Mouse (Mus musculus) thymus, postnatal 0 days (tissue): Measurements from ENCODE around the gene Arg1. TPM values are rescaled to one million over a fixed set of nuclear protein-coding genes. Genes with fewer than 3 reads are reported as not detected.

Experiments used
- DNase-seq: peaks from one replicate; pipeline ENCODE4 v3.0.0-alpha.2; 2015; ENCODE audit warnings: low spot score
- polyA plus RNA-seq: library from polyadenylated mRNA; unstranded; fragments of >200 nt; fragmentation: Nextera tagmentation; extraction: Ambion mirVana; gene quantifications from 2 replicates; pipeline ENCODE4 v1.2.1, GENCODE M21; 2015

Arg1 gene
- 3.4 and 9.2 TPM in 2 replicates for polyA plus RNA-seq

GRCm38 (mm10) chr10:24926962-24927720 is at the start of gene Arg1:
Arg1 (minus strand) TSS chr10:24927484.
- no peak for DNase-seq

DNA sequence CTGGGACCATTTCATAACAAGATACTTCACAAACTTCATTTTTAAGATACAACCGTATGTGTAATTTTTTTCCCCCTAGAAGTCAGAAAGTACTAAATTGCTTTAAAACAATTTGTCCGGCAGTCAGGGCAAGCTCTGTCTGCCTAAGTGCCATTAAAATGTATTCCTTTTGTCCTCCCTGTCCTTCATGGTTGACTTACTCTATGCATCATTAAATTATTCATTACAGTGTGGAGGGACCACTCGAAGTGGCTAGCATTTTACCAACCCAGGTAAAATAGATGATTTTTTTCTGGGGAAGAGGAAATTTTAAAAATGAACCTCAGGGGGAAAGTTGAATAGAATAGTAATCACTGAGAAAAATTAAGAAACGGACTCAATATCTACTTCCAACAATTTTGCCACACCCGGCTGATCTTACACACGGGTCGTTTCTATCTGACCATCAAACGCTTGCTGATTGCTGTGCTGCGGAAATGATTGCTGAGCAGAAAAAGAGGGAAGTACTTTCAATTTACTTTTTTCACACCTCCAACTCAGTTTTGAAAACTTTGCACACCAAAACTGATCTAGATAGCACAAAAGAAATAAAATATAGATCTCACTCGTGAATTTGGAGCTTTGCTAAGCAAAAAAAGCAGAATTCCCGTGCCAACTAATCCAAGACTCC is 46.7 kb upstream of the Arg1 start:
- DNase-seq: no peak

DNA sequence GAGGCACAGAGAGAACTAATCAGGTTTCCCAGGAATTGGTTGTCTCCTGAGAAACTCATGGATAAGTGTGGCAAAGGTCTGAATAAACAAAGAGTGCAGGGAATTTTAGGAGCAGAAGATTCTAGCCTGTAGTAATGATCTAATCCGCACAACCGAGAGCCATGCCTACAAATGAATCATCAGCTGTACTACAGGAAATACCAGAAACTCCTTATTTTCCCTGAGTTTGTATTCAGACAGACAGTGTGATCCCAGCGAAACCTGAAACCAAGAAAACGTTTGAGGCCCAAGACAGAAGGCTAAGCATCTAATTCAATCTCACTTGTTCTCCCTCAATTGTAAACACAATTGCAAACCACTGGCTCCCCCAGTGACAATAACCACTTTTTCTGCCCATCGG is 46.1 kb upstream of the Arg1 start:
- no peak for DNase-seq

DNA sequence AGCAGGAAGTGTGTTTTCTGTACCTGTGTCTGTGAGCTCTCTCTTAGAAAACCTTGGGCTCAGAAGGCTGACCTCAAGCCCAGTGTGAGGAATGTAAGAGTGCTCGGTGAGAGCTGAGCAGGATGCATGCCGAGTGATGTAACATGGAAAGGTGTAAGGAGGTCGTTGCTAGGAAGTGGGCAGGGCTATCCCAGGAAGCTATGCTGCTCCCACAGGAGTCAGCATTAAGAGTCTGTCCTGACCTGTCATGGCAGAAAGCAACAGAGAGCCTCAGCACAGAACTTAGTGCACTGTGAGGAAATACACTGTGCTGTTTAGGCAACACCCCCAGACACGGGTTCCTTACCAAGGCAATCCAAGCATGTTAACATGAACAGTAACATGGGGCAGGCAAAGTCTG is 45.6 kb upstream of the Arg1 start:
- no peak for DNase-seq

DNA sequence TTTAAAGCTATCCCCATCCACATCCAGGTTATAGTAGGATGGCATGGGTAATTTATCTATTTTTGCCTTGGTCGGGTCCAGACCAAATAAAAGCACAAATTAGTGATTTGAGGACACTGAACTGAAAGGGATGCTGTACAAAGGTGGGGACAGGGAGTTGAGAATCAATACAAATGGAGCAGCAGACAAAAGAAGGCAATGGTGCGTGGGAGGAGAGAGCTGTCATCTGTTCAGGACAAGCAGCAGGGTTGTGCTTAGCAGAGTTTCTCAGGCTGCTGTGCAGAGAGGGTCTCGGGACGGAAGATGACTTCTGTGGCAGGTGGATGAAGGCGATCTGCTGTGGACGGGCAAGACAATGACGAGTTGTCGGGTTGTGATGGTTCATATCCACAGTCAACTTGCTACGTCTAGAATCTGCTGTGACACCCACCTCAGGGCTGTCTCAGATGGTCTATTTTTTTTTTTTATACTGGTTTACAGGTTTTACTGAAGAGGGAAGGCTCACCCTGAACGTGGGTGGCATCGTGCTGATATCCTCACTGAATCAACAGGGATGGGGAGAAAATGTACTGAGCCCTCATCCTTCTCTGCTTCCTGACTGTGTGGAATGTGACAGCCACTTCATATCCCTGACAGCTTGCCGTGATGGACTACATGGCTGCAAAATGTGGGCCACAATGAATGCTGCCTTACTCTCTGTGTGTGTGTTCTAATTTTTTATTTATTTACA is 38.7 kb upstream of the Arg1 start:
- DNase-seq: no peak

DNA sequence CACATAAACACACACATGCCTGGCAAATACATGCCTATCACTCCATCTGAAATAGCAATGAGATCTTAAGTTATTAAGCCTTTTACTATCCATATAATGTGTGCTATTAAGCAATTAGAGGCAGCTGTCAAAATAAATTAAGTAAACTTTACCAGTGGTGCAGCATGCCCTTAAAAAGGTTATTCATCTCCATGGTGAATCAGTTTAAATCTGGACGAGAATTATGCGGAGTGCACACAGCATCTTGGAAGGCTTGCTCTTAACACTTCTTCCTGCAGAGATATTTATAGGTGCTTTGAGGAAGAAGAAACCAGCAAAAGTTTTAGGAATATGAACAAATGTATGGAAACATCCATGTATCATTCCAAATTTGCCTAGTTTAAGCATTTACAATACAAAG is 34.6 kb upstream of the Arg1 start:
- DNase-seq: no peak

GRCm38 (mm10) chr10:24961112-24961511 is 33.8 kb upstream of the Arg1 start:
- peak; percentile 63 for DNase-seq

DNA sequence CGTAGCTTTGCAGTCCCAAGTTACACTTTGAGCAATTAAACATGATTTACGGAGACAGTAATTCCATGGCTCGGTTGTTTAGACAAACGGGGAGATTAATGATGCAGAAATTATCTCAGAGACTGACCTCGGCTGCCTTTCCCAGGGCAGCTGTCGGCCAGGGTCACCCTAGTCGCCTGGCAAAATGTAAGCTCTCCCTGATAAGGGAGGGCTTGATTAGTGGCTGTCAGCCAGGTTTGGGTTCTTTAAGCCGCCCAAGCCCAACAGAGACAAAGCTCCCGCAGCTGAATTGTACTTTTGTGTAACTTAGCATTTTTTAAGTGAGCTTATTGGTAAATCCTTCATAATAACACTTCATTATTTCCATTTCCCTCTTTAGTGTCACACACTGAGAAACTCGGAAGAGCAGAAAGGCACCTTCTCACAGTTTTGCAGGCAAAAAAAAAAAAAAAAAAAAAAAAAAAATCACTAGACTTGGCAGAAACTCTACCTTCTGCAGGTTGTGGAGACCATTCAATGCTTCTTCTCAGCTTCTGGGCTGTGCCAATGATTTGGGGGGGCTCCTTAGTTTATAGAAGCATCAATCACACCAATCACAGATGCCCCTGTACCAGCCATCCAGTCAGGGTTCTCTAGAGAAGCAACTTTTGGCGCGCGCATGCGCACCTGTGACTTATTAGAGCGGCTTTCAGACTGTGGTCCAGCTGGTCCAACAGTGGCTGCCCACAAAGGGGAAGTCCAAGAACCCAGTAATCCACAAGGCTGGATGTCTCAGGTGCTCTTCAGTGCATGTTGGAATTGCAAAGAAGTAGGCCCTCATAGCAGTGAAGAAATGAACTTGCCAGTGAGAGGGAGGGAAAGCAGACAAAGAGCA is 32.0 kb upstream of the Arg1 start:
- no peak for DNase-seq

- no peak for DNase-seq
Observed at GRCm38 (mm10) chr10:24958280-24959042, 31.2 kb upstream of the Arg1 start.

GRCm38 (mm10) chr10:24953876-24954275 is 26.6 kb upstream of the Arg1 start:
- peak; percentile 6 for DNase-seq

DNA sequence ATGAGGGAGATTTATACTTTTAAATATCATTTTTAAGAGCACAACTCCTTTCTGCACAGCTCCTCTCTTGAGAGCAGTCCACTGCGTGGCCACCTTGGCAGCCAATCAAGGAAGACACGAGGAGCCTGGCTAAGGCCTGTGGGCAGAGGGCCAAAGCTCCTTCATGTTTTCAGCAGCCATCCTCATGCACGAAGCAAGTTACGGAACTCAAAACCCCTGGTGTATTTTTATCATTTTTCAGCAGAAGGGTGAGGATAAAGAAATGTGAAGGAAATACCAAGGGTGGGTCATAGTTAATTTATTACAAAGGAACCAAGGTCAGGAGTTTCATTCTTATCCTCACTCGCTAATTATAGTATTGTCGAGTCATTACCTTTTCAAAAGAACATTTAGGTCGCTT is 25.3 kb upstream of the Arg1 start:
- DNase-seq: no peak

DNA sequence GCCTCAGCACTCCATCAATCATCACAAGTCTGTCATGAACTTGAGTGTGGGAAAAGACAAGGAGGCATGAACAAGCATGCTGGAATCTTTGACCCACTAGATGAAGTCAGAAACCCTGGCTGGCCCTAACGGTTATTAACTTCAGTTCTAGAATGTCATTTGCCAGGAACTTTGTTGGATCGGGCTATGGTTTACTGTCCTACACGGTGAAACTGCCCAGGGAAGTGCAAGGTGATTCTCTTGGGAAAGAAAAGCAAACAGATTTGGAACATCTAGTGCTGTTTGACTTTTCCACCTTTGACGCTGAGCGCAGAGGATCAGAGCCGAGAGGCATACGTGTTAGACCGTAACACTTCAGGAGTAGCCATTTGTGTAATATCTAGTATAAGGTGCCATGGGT is 24.3 kb upstream of the Arg1 start:
- no peak for DNase-seq

DNA sequence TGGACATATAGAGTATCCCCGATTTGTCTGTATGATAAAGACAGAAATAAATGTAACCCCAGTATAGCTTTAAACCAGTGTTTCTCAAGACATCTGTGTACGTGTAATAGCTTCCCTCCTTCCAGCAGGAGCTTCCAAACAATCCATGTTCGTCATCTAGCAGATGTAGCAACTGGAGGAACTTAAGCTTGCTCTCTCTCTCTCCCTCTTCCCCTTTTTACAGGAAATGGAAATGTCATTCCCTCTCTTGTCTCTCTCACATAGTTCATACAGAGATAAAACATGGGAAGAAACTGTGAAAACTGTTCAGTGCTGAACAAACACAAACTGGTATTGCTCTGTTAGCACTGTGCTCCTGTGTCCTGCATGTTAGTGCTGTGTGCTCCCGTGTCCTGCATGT is 22.9 kb upstream of the Arg1 start:
- no peak for DNase-seq

GRCm38 (mm10) chr10:24948278-24948677 is 21.0 kb upstream of the Arg1 start:
- DNase-seq: no peak

- DNase-seq: no peak
Observed at GRCm38 (mm10) chr10:24947871-24948270, 20.6 kb upstream of the Arg1 start.

DNA sequence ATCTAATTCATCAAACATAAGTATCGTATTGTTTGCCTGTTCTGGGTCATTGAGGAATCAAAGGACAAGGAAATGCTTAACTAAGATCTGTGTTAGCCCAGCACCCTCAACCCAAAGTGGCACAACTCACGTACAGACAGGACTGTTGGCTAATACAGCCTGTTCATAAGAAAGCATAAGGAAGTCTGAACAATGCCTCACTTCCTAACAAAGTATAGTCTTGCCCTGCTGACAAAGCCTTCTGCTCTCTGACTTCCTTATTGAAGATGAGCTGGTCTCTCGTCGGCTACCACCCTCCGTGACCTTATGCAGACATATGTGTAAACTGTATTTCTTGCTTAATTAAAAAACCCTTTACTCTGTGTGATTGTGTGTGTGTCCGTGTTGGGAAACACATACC is 2.9 kb upstream of the Arg1 start:
- no peak for DNase-seq

DNA sequence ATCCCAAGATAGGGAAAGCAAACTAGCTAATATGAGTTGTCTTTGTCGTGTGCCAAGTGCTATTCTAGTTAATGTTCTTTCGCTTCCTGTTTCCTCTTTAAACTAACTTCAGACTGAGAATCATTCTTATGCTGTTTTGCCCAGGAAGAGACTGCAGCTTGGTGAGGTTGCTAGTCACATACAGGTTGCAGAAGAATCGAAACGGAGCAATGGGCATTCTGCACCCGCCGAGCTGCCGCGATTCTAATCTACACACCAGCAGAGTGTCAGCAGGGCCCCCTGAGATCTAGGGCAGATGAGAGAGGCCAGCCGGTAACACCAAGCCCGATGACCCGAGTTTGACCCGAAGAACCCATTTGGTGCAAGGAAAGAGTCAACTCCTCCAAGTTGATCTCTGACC is 788 bp upstream of the Arg1 start:
- peak; percentile 4 for DNase-seq

DNA sequence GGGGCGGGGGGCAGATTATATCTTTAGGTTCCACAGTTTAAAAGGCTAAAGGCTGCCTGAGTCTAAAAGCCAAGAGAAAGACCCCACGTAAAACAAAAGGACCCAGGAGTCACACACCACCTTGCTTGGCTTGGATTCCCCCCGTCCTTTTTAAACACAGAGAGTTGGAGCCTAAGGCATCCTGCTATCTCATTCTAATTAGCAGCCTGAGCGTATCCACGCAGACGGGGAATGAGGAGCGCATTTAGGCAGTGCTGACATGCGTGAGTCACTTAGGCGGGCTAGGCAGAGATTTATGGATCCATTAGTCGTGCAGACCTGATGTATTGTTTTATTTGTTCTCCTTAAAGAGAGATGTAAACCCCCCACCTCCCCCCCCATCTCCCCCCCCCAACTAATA is 904 bp downstream of the Arg1 start:
- DNase-seq: no peak

DNA sequence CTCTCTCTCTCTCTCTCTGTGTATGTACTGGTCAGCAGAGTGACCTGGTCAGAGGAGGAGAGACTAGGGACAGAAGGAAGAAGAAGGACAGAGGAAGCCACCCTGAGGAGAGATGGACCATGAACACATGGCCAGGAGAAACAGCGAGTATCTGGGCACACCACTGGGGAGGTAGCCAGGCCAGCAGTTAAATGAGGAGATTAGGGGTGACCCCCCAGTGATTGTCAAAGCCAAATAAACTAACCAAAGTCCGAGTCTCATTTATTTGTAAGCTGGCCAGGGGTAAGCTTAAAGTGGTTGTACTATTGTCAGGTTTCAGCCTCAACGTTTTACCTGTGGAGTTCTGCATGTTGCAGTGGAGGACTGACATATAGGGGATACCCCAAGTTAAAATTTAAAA is 3.0 kb downstream of the Arg1 start:
- DNase-seq: no peak

- no peak for DNase-seq
Observed at GRCm38 (mm10) chr10:24922977-24923376, 4.3 kb downstream of the Arg1 start.

DNA sequence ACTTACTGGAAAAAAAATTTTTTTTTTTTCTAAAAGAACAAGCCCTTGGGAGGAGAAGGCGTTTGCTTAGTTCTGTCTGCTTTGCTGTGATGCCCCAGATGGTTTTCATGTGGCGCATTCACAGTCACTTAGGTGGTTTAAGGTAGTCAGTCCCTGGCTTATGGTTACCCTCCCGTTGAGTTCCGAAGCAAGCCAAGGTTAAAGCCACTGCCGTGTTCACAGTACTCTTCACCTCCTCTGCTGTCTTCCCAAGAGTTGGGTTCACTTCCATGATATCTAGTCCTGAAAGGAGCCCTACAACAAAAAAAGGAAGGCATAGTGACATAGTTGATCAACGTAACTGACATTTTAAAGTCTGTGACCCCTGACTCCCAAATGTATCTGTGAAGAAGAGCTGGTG is 11.8 kb downstream of the Arg1 start:
- DNase-seq: no peak
